Mouse (Mus musculus): ENCODE measurements around the gene Zfp219.

DNA sequence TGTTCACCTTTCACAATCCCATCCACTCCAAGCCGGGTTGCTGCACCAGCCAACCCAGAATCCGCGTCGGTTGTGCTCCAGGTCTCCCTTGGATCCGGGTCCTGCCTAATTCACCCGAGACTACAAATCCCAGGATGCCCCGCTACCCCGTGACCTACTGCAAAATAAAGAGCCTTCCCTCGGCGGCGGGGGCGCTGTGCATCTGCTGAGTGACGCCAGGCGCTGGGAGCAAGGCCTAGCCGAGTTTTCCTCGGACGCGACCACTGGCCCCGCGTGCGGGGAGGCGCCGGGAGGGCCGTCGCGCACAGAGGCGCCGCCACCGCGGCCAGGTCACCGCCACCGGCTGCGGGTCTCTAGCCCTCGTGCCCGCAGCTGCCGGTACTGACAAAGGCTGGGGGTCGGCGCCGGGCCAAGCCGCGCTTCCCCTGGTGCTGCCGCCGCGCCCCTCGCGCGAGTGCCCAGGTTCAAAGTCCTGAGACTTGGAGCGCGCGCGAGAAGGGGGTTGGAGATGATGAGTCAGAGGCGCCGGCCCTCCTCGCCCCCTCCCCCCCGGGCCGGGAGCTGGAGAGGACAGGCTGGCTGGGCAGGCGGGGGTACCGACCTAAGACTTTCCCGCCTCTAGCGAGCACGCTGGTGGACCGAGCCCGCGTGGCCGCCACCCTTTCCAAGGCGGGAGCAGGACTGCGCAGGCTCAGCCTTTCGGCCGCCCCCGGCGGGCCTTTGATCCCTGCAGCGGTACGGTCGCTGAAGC lies 768 bp downstream of the Zfp219 start:
- TF ChIP-seq POLR2A (IDR thresholded peaks at IDR 0.05; ENCODE audit: extremely low read depth, insufficient read depth, low read length) (peak; percentile 90), CTCF (IDR thresholded peaks at IDR 0.05; ENCODE audit: extremely low read depth, insufficient read depth, low read length) (no peak)
